Mouse (Mus musculus): ENCODE data around the gene Znhit6.

- TF ChIP-seq CTCF (IDR thresholded peaks at IDR 0.05) (no peak), EP300 (IDR thresholded peaks at IDR 0.05) (no peak)
Observed at GRCm38 (mm10) chr3:145641036-145641685, 65.2 kb downstream of the Znhit6 start.
